Mouse (Mus musculus) limb, embryonic 14.5 days (tissue): Measurements from ENCODE around the gene Slc38a9. TPM values are rescaled to one million over a fixed set of nuclear protein-coding genes. Genes with fewer than 3 reads are reported as not detected.

Experiments
- ATAC-seq: fragments of 200-750 bp; cut with Nextera tagmentation; 2 replicates; pipeline ENCODE4 v1.8.0; 2017; ENCODE audit warnings: low read depth, moderate number of reproducible peaks, moderate TSS enrichment; ENCODE audit not compliant: low FRiP score
- DNase-seq: peaks from one replicate; pipeline ENCODE4 v3.0.0-alpha.2; 2015; ENCODE audit warnings: low spot score
- H3K27ac ChIP-seq: fragments of 300-500 bp; sonication (generic); replicated peaks from 2 replicates; pipeline ENCODE4 v1.5.1; 2014; ENCODE audit warnings: low read depth, mild to moderate bottlenecking, low read length, moderate library complexity, mixed read lengths
- H3K27me3 ChIP-seq: fragments of 300-500 bp; sonication (generic); 2 replicates; pipeline ENCODE4 v1.6.1; 2014; ENCODE audit warnings: low read length, mixed read lengths; ENCODE audit not compliant: control insufficient read depth, insufficient read depth
- H3K36me3 ChIP-seq: fragments of 300-500 bp; sonication (generic); 2 replicates; pipeline ENCODE4 v1.6.1; 2014; ENCODE audit warnings: mild to moderate bottlenecking, low read length, moderate library complexity, mixed read lengths; ENCODE audit not compliant: control insufficient read depth, insufficient read depth
- H3K4me1 ChIP-seq: fragments of 300-500 bp; sonication (generic); 2 replicates; pipeline ENCODE4 v1.6.1; 2014; ENCODE audit warnings: antibody characterized with exemption, low read length, mixed read lengths; ENCODE audit not compliant: control insufficient read depth, insufficient read depth
- H3K4me2 ChIP-seq: fragments of 300-500 bp; sonication (generic); replicated peaks from 2 replicates; pipeline ENCODE4 v1.6.1; 2014; ENCODE audit warnings: low read depth, mild to moderate bottlenecking, low read length, moderate library complexity; ENCODE audit not compliant: severe bottlenecking
- H3K4me3 ChIP-seq: fragments of 300-500 bp; sonication (generic); replicated peaks from 2 replicates; pipeline ENCODE4 v1.5.1; 2014; ENCODE audit warnings: low read length
- H3K9ac ChIP-seq: fragments of 300-500 bp; sonication (generic); 2 replicates; pipeline ENCODE4 v1.6.1; 2014; ENCODE audit warnings: mild to moderate bottlenecking, low read depth, low read length, moderate library complexity; ENCODE audit not compliant: severe bottlenecking
- H3K9me3 ChIP-seq: fragments of 300-500 bp; sonication (generic); 2 replicates; pipeline ENCODE4 v1.6.1; 2016; ENCODE audit warnings: low read length; ENCODE audit not compliant: control insufficient read depth
- POLR2A ChIP-seq: fragments of 200-500 bp; IDR thresholded peaks from 2 replicates; pipeline ENCODE4 v1.8.0; 2012; ENCODE audit warnings: inconsistent platforms, mild to moderate bottlenecking, moderate library complexity, borderline replicate concordance; ENCODE audit not compliant: insufficient read depth, insufficient read length; ENCODE audit errors: extremely low read depth
- WGBS: fragments of 180-500 bp; shearing (Covaris S2); extraction: QIAGEN DNeasy Blood & Tissue Kit; methylation state at CpG from one replicate; pipeline ENCODE4 v1.1.7; 2014; 5-methylcytosine and 5-hydroxymethylcytosine counted together
- polyA plus RNA-seq, 2 experiments: library from polyadenylated mRNA; depleted of rRNA in 1 of 2; stranded (reverse) in 1 of 2; unstranded in 1 of 2; fragments of >200 nt; fragmentation: Nextera tagmentation in 1 of 2; extraction: Ambion mirVana in 1 of 2; gene quantifications; 2 replicates each; pipeline versions ENCODE4 v1.2.1 to v1.2.3; 2012 to 2014

The Slc38a9 gene
- polyA plus RNA-seq, 2 experiments: 16.3 to 18.5 TPM

DNA sequence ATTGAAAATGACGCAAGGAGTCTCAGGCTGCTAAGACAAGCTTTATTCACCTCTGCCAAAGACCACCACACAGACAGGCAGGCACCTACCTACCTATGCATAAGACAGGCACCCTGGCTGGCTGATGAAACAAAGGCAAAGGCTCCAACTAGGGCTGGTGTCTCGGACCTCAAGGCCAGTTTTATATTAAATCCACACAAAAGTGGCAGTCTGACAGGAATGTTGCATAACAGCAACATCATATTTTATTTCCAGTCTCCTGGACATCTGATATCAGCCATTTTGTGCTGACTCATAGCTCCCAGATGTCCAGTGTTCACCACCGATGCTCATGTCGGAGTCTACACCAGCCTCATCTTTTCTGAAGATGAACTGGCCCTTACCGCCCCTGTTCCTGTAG, 117.9 kb downstream of the Slc38a9 start:
- no peak for ATAC-seq
- 81% methylated on average over 5 of the region's 5 CpGs for WGBS
- H3K27ac ChIP-seq: no peak overlapping the region
- no peak overlapping the region for H3K4me2 ChIP-seq
- H3K36me3 ChIP-seq: no peaks in the 10 kb centered on the region
- no peaks in the 10 kb centered on the region for H3K4me1 ChIP-seq
- H3K4me3 ChIP-seq: no peak overlapping the region
- no peak for DNase-seq
- TF ChIP-seq POLR2A: no peak
- no peaks in the 10 kb centered on the region for H3K27me3 ChIP-seq
- no peaks in the 10 kb centered on the region for H3K9me3 ChIP-seq
- no peak overlapping the region for H3K9ac ChIP-seq

DNA sequence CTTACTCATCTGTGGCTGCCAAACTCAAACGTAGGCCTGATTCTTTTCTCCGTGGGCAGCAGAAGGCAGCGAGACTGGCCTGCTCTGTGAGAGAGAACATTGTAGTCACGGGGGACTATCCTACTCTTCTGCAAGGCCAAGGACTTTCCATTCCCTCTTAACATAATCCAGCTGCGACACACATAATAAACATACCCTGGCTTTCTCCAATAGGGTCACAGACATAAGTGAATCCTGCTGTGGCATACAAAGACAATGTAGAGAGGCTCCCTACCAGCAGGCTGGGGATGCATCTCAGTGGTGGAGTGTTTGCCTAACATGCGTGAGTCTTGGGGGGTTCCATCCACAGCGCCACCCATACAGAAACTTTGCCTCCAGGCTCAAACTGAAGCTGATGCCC, 124.8 kb downstream of the Slc38a9 start:
- Histone ChIP-seq H3K9me3 (no peaks in the 10 kb centered on the region), H3K4me2 (no peak overlapping the region), H3K9ac (no peak overlapping the region), H3K4me1 (no peaks in the 10 kb centered on the region), H3K36me3 (no peaks in the 10 kb centered on the region), H3K4me3 (no peak overlapping the region), H3K27me3 (no peaks in the 10 kb centered on the region), H3K27ac (no peak overlapping the region)
- ATAC-seq (no peak), DNase-seq (no peak)
- 68% methylated on average over 7 of the region's 7 CpGs for WGBS
- no peak for TF ChIP-seq POLR2A

DNA sequence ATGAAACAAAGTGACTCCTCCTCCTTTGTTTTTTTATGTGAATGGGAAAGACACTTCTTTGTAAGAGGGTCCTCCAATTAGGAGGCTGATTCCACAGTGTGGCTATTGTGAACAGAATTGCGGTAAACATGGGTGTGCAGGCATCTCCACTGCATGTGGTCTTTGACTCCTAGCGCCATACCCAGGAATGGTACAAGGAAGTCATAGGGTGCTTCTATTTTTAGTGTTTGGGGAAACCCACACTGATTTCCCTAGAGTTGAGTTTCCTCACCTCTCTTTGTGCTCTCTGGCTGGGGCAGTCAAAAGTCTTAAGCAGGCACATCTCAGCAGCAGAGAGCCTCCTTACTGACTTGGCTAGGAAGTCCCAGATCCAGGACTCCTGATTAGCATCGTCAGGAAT, 125.6 kb downstream of the Slc38a9 start:
- ATAC-seq (no peak), DNase-seq (no peak)
- no peak for TF ChIP-seq POLR2A
- Histone ChIP-seq H3K9me3 (no peaks in the 10 kb centered on the region), H3K4me1 (no peaks in the 10 kb centered on the region), H3K27ac (no peak overlapping the region), H3K9ac (no peak overlapping the region), H3K36me3 (no peaks in the 10 kb centered on the region), H3K4me2 (no peak overlapping the region), H3K4me3 (no peak overlapping the region), H3K27me3 (no peaks in the 10 kb centered on the region)
- WGBS: 92% methylated on average over 3 of the region's 3 CpGs

DNA sequence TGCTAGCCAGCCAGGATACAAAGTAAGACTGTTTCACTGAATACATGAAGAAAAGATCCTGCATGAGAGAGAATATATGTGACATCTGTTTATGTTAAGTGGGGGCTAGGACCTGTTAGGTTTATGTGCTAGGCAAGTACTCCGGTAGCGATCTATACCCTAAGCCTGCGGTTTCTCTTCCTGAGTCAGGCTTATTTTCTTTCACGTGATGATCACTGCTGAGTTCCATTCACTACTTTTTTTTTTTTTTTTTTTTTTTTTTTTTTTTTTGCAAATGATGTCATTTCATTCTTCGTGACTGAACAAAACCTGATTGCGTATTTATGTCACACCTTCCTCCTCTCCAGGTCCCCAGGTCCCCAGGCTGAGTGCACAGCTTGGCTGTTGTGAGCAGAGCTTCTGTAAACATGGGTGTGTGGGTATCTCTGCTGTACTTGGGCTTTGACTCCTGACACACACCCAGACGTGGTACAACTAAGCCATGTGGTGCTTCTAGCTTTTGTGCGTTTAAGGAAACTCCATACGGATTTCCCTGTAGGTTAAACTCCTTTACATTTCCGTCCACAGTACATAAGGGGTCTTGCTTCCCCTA, 126.5 kb downstream of the Slc38a9 start:
- Histone ChIP-seq H3K27ac (no peak overlapping the region), H3K4me2 (no peak overlapping the region), H3K4me3 (no peak overlapping the region), H3K9ac (no peak overlapping the region), H3K4me1 (no peaks in the 10 kb centered on the region), H3K27me3 (no peaks in the 10 kb centered on the region), H3K9me3 (no peaks in the 10 kb centered on the region), H3K36me3 (no peaks in the 10 kb centered on the region)
- ATAC-seq (no peak), DNase-seq (no peak)
- TF ChIP-seq POLR2A: no peak
- 81% methylated on average over 10 of the region's 10 CpGs for WGBS

Other genes with a start within 250 kb of the Slc38a9 start
- gene Il6st, start 196.7 kb upstream of the Slc38a9 start, polyA plus RNA-seq (2012; rRNA removed): 34.3 and 34.4 TPM in 2 replicates
- 40.3 and 42.4 TPM in 2 replicates for gene Il6st, start 196.7 kb upstream of the Slc38a9 start, polyA plus RNA-seq (2014; fragmentation: Nextera tagmentation; extraction: Ambion mirVana)
- 0.28 and 0.38 TPM in 2 replicates for gene Il31ra, start 66.4 kb upstream of the Slc38a9 start, polyA plus RNA-seq (2012; rRNA removed)
- gene Il31ra, start 66.4 kb upstream of the Slc38a9 start, polyA plus RNA-seq (2014; fragmentation: Nextera tagmentation; extraction: Ambion mirVana): 0.21 and 0.22 TPM in 2 replicates
- gene Ddx4, start 8.3 kb upstream of the Slc38a9 start, polyA plus RNA-seq (2012; rRNA removed): 0.56 and 0.73 TPM in 2 replicates
- 0.48 and 0.96 TPM in 2 replicates for gene Ddx4, start 8.3 kb upstream of the Slc38a9 start, polyA plus RNA-seq (2014; fragmentation: Nextera tagmentation; extraction: Ambion mirVana)
- gene Plpp1, start 140.0 kb downstream of the Slc38a9 start, polyA plus RNA-seq (2012; rRNA removed): 48.8 and 52.9 TPM in 2 replicates
- gene Plpp1, start 140.0 kb downstream of the Slc38a9 start, polyA plus RNA-seq (2014; fragmentation: Nextera tagmentation; extraction: Ambion mirVana): 66.0 and 70.9 TPM in 2 replicates